Mouse (Mus musculus): Measurements from ENCODE around the gene Nr4a3.

Gene Nr4a3

DNA sequence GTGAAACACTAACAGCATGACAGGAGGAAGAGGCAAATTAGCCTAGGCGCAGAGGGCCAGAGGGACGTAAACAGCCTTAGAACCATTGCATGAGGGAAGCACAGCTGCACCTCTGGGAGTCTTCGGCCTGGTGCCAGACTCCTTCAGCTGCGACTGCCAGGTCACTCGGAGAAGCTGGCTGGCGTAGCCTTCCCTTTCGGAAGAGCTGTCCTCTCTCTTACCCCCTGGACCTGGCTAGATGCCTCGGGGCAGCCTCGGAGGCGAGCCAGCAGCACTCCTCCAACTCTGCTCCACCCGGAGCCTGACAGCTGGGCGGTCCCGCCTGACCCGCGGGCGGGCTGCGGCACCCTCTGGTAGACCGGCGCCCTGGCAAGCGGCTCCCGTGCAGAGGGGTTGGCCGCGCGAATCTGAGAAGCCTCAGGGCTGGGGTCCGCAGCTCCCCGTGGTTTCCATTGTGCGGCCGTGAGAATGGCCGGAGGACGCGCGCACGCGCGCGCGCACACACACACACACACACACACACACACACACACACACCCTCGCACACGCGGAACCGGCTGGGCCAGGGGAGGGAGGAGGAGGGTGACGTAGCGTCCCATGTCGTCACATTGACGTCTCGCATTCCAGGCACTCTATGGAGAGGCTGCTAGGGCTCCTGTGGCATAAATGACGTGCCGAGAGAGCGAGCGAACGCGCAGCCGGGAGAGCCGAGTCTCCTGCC is at the start of gene Nr4a3:
Gene Nr4a3, plus strand, starts transcription at position 663 of the 721 bp plus-strand sequence.
- DNase-seq (ENCODE audit: low spot score in 2 of 2) = peak; percentile 81 to 82

GRCm38 (mm10) chr4:48002969-48003368 is 42.0 kb upstream of the Nr4a3 start:
- DNase-seq (ENCODE audit: low spot score in 2 of 2) = no peak

GRCm38 (mm10) chr4:48003456-48003855 is 41.5 kb upstream of the Nr4a3 start:
- no peak for DNase-seq (ENCODE audit: low spot score in 2 of 2)

DNA sequence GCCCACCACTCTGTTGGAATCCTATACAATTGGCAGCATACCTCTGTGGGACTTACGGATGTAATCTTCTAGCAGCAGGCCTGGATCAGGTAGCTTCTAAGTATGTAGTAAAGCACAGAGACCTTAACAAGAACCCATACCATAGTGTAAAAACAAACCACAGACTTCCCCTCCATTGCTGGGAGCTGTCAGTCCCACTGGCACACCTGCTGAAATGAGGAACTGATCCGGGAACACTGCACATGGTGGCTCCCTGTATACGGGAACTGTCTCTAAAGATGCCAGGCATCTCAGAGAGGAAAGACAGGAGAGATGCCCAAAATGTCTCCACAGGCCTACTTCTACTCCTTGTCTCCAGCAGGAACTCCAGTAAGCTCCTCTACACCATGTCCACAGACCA is 38.6 kb upstream of the Nr4a3 start:
- no peak for DNase-seq (ENCODE audit: low spot score in 2 of 2)

DNA sequence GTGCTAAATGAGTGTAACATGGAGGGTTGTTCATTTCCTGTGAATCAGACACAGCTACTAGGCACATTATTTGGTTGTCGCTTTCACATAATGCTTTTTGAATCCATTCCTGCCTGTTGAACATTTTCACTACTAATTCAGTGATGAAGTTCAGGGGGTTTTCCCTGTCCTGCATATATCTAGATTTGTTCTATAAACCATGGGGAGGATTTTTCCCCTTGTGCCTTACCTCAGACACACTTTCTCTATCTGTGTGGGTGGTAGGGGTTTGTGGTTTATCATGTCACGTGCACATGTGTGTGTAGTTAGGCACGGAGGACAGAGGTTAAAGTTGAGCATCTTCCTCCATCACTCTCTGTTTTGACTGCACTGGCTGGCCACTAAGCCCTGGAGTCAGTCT is 32.7 kb upstream of the Nr4a3 start:
- no peak for DNase-seq (ENCODE audit: low spot score in 2 of 2)

- DNase-seq (ENCODE audit: low spot score in 2 of 2) = no peak
Measured at GRCm38 (mm10) chr4:48022966-48023365, 22.0 kb upstream of the Nr4a3 start.

DNA sequence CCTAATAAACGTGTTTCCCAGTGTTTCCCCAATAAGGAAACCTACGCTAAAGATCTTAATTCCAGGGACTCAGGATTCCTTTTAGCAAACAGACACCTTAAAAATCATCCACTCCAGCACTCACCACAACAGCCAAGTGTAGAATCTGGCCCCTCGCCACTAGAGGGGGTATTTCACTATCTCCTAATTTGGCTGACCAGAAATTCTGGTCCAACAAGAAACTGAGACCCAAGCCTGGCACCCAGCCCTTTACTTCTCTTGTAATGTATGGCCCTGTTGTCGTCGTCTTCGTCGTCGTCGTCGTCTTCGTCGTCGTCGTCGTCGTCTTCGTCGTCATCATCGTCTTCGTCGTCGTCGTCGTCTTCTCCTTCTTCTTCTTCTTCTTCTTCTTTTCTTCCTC is 15.3 kb upstream of the Nr4a3 start:
- peak in 1 of 2 experiments; percentile 36 for DNase-seq (ENCODE audit: low spot score in 2 of 2)

DNA sequence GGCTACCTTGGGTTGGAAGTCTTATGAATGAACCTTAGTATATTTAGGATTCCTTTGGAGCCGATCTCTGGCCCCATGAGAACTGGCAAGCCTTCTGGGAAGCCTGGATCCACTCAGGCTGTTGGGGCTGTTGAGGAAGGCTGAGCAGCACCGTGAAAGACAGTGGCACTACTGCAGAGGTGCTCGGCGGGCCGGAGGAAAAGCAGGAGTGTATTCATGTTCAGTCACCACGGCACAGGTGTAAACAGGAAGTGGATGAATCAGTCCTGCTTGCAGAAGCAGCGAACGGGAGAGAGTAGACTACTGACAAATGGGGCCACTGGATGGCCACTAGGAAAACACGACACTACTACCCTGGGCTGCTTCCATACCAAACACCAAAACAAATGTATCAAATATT is 10.7 kb upstream of the Nr4a3 start:
- DNase-seq (ENCODE audit: low spot score in 2 of 2) = no peak

- no peak for DNase-seq (ENCODE audit: low spot score in 2 of 2)
Measured at GRCm38 (mm10) chr4:48037646-48038045, 7.3 kb upstream of the Nr4a3 start.

GRCm38 (mm10) chr4:48038847-48039246 is 6.1 kb upstream of the Nr4a3 start:
- DNase-seq (ENCODE audit: low spot score in 2 of 2) = no peak

DNA sequence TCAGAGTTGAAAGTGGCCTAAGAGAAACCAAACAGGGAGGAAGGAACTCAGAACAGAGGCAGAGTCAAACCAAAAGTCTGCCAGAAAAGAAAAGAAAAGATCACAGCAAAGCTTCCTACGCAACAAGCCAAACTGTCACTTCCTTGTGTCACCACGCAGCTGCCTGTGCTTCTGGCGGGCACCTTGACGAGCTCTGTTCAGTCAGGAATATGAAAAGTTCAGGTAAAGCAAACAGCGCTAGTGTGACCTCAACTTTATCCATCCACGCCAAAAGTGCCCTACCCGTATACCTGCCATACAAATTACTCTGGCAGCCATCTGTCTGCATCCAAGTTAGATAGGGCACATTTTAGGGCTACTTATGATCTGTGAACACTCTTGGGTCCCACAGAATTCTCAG is 5.2 kb upstream of the Nr4a3 start:
- DNase-seq (ENCODE audit: low spot score in 2 of 2) = no peak

DNA sequence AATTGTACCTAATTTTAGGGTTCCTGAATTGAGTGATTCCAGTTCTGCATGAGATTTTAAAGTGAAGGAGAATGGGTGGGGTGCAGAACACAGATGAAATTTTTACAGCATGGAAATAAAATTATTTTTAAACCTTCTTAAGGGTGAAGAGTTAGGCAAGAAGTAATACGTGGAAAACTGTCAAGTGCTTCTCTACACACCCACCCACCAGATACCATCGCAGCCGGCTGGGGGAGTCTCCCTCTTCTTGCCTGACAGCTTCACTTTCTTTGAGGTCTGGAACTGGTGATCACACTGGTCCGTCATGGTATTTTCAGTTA is 2.5 kb upstream of the Nr4a3 start:
- DNase-seq (ENCODE audit: low spot score in 2 of 2) = no peak

DNA sequence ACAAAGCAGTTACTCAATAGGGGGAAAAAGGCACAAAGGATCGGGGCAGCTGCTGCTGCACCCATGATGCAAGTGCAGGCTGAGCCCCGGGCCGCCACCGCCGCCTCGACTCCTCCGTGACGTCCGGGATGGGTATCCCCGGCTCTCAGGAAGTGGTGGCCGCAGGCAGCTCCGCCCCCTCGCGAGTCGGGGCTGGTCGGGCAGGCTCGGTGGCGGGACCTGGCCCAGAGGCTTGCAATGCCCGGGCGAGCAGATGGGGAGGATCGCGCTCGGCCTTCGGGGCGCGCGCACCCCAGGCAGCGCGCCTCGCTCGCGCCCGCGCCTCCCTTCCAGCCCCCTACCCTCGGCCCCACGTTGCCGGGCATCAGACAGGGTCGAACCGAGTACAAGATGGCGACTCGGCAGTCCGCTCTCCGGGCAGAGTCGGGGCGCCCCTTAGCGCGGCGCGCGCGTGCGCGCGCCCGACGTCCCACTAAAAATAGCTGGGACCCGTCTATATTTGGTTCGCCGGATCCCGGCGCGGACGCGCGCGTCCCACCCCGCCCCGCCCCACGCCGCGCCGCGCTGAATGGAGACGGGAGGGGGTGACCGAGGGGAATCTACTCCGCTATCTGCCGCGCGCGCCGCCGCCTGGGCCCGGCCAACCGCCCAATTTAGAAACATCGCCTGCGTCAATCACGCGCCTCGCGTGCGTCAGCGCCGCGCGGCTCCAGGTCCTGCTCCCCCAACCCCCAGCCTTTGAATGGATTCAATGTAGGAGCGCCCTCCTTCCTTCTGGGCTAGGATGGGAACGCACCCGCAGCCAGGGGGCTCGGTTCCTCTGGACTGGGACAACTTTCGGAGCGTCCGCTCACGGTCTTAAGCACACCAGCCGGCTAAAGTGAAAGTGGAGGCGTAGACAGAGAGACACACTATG is 1.9 kb upstream of the Nr4a3 start:
- peak; percentile 90 to 93 for DNase-seq (ENCODE audit: low spot score in 2 of 2)

- peak in 1 of 2 experiments; percentile 53 for DNase-seq (ENCODE audit: low spot score in 2 of 2)
Measured at GRCm38 (mm10) chr4:48044141-48044490, 837 bp upstream of the Nr4a3 start.

GRCm38 (mm10) chr4:48045281-48045720 is 348 bp downstream of the Nr4a3 start:
- DNase-seq (ENCODE audit: low spot score in 2 of 2) = no peak

DNA sequence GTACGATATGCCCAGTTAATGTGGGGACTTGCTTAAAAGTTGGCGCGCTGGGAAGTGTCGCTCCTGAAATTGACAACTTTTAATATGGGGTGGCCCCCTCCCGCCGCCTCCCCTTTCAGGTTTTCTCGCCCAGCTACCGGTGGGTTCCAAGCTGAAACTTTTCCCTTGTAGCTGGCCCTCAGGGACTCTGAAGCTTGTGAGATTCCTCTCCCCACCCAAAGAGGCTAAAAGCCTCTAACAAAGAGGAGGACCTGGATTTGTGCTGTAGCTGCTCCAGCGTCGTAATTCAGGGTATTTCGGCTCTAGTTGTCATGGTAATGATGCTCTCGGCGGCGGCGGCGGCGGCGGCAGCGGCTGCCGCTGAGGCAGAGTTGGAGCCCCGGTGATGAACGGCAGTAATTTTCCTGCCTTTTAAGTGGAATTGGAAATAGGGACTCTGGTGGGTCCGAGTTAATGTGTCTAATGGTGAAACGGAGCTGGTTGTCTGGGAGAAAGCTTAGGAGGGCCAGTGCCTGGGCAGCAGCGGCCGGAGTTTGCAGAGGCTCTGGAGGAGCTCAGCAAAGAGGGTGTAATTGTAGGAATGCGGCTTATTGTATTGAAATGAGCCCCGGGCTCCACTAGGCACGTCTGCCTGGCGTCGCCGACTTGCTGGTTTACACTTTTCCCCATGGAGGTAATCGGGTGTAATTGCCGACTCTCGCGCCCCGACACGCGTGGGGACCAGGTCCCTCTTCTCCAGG is 938 bp downstream of the Nr4a3 start:
- DNase-seq (ENCODE audit: low spot score in 2 of 2) = peak; percentile 42 to 60

DNA sequence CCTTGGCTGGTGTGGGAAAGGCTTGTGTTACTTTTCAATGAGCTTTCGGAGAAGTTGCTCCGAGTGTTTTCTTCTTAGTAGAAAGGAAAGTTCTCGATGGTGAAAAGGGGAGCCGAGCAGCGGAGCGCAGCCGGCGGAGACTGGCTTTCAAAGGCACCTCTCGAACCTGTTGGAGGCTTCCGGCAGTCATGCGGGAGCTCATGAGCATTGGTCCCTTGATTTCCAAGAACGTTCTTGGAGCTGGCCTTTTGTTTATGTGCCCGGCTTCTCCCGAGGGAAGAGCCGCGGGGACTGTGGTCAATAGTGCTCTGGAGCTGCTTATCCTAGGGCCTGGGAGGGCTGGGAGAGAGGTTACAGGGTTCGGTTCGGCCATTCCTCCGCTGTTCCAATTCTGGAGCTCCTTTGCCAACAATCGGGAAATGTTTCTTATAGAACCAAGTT is 1.5 kb downstream of the Nr4a3 start:
- peak in 1 of 2 experiments; percentile 36 for DNase-seq (ENCODE audit: low spot score in 2 of 2)

- peak; percentile 18 to 37 for DNase-seq (ENCODE audit: low spot score in 2 of 2)
Measured at GRCm38 (mm10) chr4:48047136-48047765, 2.3 kb downstream of the Nr4a3 start.

GRCm38 (mm10) chr4:48047766-48048371 is 2.9 kb downstream of the Nr4a3 start:
- peak; percentile 29 to 53 for DNase-seq (ENCODE audit: low spot score in 2 of 2)

- DNase-seq (ENCODE audit: low spot score in 2 of 2) = no peak
Measured at GRCm38 (mm10) chr4:48048456-48049315, 3.7 kb downstream of the Nr4a3 start.

All from spleen, postnatal 10 days (tissue).